Mouse (Mus musculus): ENCODE measurements around the gene Mapkapk3. TPM values are rescaled to one million over a fixed set of nuclear protein-coding genes. Genes with fewer than 3 reads are reported as not detected.
A peak's percentile ranks its signal among the peaks of the same experiment; 100 is the strongest.

Gene Mapkapk3
- total and polyA plus RNA-seq, 3 experiments: 29.9 to 39.8 (median 30.1) TPM

- dilution Hi-C loops (cut with MboI; ENCODE audit: extremely low pct_ligation_motif_present, extremely low pct_unique_long_range_greater_than_20kb, low sequenced_read_pairs) (no loop called here), in situ Hi-C loops (cut with MboI; ENCODE audit: low pct_ligation_motif_present, low pct_unique_long_range_greater_than_20kb, low sequenced_read_pairs) (loop anchor here (10.0 to 25.0 kb wide), 2 partner anchors 319 to 632 kb away; partner anchors contain the start of gene Grm2)
- H3K4me1 ChIP-seq (ENCODE audit: control insufficient read depth in 1 of 2, insufficient read depth in 2 of 2): peaks cover 22 to 31% of the 10 kb centered on the region in 2 experiments
- no peaks in the 10 kb centered on the region for H3K36me3 ChIP-seq (replicated peaks in 1 of 2; ENCODE audit: control insufficient read depth in 1 of 2, insufficient read depth in 1 of 2, low read length in 1 of 2)
- H3K27me3 ChIP-seq (replicated peaks): peaks cover 8% of the 10 kb centered on the region
- H3K9ac ChIP-seq (ENCODE audit: insufficient read depth, low read depth): no peak overlapping the region
- H3K79me2 ChIP-seq (replicated peaks; ENCODE audit: control insufficient read depth, extremely low read depth, insufficient read depth, poor library complexity, severe bottlenecking): peaks cover 5% of the 10 kb centered on the region
- no peaks in the 10 kb centered on the region for H3K9me3 ChIP-seq (replicated peaks; ENCODE audit: low read length)
- DNase-seq (ENCODE audit: extremely low read depth): peak; percentile 81
- TF ChIP-seq PAX5 (IDR thresholded peaks at IDR 0.05; ENCODE audit: low read length) (no peak), MEF2A (IDR thresholded peaks at IDR 0.05; ENCODE audit: borderline replicate concordance, low read depth, low read length) (no peak), CHD2 (IDR thresholded peaks at IDR 0.05; ENCODE audit: low read length) (no peak), NELFE (IDR thresholded peaks at IDR 0.05; ENCODE audit: low read depth, low read length) (peak; percentile 58; the same call in 1 of the 2 replicates), ZMIZ1 (IDR thresholded peaks at IDR 0.05; ENCODE audit: low read depth, low read length) (no peak), MAZ (IDR thresholded peaks at IDR 0.05; ENCODE audit: low read depth, low read length) (peak; percentile 76; the same call in 1 of the 2 replicates), ZNF384 (IDR thresholded peaks at IDR 0.05; ENCODE audit: low read depth, low read length) (no peak), TCF12 (IDR thresholded peaks at IDR 0.05; ENCODE audit: low read depth, low read length) (0 out of 2 replicates have a peak, but pooled peaks have one; percentile 12), JUN (IDR thresholded peaks at IDR 0.05; ENCODE audit: insufficient read depth, low read depth, low read length) (no peak), ELF1 (IDR thresholded peaks at IDR 0.05; ENCODE audit: low read depth, low read length) (peak; percentile 81), RAD21 (IDR thresholded peaks at IDR 0.05; ENCODE audit: low read depth, low read length) (peak; percentile 99), TBP (conservative IDR thresholded peaks at IDR 0.05; ENCODE audit: low read depth, low read length) (no peak), SMC3 (IDR thresholded peaks at IDR 0.05; ENCODE audit: low read depth, low read length) (peak; percentile 100), SIN3A (IDR thresholded peaks at IDR 0.05; ENCODE audit: low read length) (no peak), ZKSCAN1 (IDR thresholded peaks at IDR 0.05; ENCODE audit: borderline replicate concordance, low read depth, low read length) (no peak), POLR2AphosphoS2 (IDR thresholded peaks at IDR 0.05; ENCODE audit: low read depth, low read length) (no peak), CTCF (conservative IDR thresholded peaks at IDR 0.05 in 1 of 2, IDR thresholded peaks at IDR 0.05 in 1 of 2; ENCODE audit: low read depth in 2 of 2, low read length in 2 of 2) (peak; percentile 40 to 99), IRF4 (IDR thresholded peaks at IDR 0.05; ENCODE audit: low read depth, low read length) (peak; percentile 24; the same call in 1 of the 2 replicates), ZC3H11A (IDR thresholded peaks at IDR 0.05; ENCODE audit: low read depth, low read length) (peak; percentile 99), EP300 (IDR thresholded peaks at IDR 0.05; ENCODE audit: low read length) (no peak)
- no peak overlapping the region for H3K27ac ChIP-seq (ENCODE audit: insufficient read depth, low read depth)
- H3K4me2 ChIP-seq (ENCODE audit: insufficient read depth, low read depth, poor library complexity, severe bottlenecking): no peak overlapping the region
- H3K4me3 ChIP-seq (replicated peaks in 1 of 3; ENCODE audit: low read depth in 2 of 3, low read length in 2 of 3, poor library complexity in 1 of 3): no peak overlapping the region
Measured at GRCm38 (mm10) chr9:107294249-107294648, 4.6 kb upstream of the Mapkapk3 start.

GRCm38 (mm10) chr9:107290897-107291296, 1.2 kb upstream of the Mapkapk3 start:
- Histone ChIP-seq H3K4me3 (replicated peaks in 1 of 3; ENCODE audit: low read depth in 2 of 3, low read length in 2 of 3, poor library complexity in 1 of 3) (no peak overlapping the region), H3K36me3 (replicated peaks in 1 of 2; ENCODE audit: control insufficient read depth in 1 of 2, insufficient read depth in 1 of 2, low read length in 1 of 2) (peaks cover 6 to 19% of the 10 kb centered on the region in 2 experiments), H3K4me1 (ENCODE audit: control insufficient read depth in 1 of 2, insufficient read depth in 2 of 2) (peaks cover 11 to 46% of the 10 kb centered on the region in 2 experiments; a peak in 3 of 4 replicates), H3K79me2 (replicated peaks; ENCODE audit: control insufficient read depth, extremely low read depth, insufficient read depth, poor library complexity, severe bottlenecking) (no peaks in the 10 kb centered on the region), H3K9me3 (replicated peaks; ENCODE audit: low read length) (no peaks in the 10 kb centered on the region), H3K27ac (ENCODE audit: insufficient read depth, low read depth) (no peak overlapping the region), H3K9ac (ENCODE audit: insufficient read depth, low read depth) (no peak overlapping the region), H3K27me3 (replicated peaks) (peaks cover 8% of the 10 kb centered on the region), H3K4me2 (ENCODE audit: insufficient read depth, low read depth, poor library complexity, severe bottlenecking) (no peak overlapping the region)
- dilution Hi-C loops (cut with MboI; ENCODE audit: extremely low pct_ligation_motif_present, extremely low pct_unique_long_range_greater_than_20kb, low sequenced_read_pairs) (no loop called here), in situ Hi-C loops (cut with MboI; ENCODE audit: low pct_ligation_motif_present, low pct_unique_long_range_greater_than_20kb, low sequenced_read_pairs) (loop anchor here (10.0 to 25.0 kb wide), 2 partner anchors 316 to 629 kb away; partner anchors contain the start of gene Grm2)
- TF ChIP-seq MXI1 (IDR thresholded peaks at IDR 0.05; ENCODE audit: low read depth, low read length) (no peak; the same call in 1 of the 2 replicates), ZKSCAN1 (IDR thresholded peaks at IDR 0.05; ENCODE audit: borderline replicate concordance, low read depth, low read length) (no peak), ZC3H11A (IDR thresholded peaks at IDR 0.05; ENCODE audit: low read depth, low read length) (peak; percentile 66), USF2 (conservative IDR thresholded peaks at IDR 0.05; ENCODE audit: low read depth, low read length) (no peak), CTCF (conservative IDR thresholded peaks at IDR 0.05 in 1 of 2, IDR thresholded peaks at IDR 0.05 in 1 of 2; ENCODE audit: low read depth in 2 of 2, low read length in 2 of 2) (peak; percentile 93 to 98), NELFE (IDR thresholded peaks at IDR 0.05; ENCODE audit: low read depth, low read length) (peak; percentile 50), IRF4 (IDR thresholded peaks at IDR 0.05; ENCODE audit: low read depth, low read length) (peak; percentile 56; the same call in 1 of the 2 replicates), ZNF384 (IDR thresholded peaks at IDR 0.05; ENCODE audit: low read depth, low read length) (no peak), MAZ (IDR thresholded peaks at IDR 0.05; ENCODE audit: low read depth, low read length) (no peak), MEF2A (IDR thresholded peaks at IDR 0.05; ENCODE audit: borderline replicate concordance, low read depth, low read length) (peak; percentile 46; the same call in 1 of the 2 replicates), SMC3 (IDR thresholded peaks at IDR 0.05; ENCODE audit: low read depth, low read length) (peak; percentile 90), USF1 (IDR thresholded peaks at IDR 0.05; ENCODE audit: low read depth, low read length) (no peak), RAD21 (IDR thresholded peaks at IDR 0.05; ENCODE audit: low read depth, low read length) (peak; percentile 100), E2F4 (IDR thresholded peaks at IDR 0.05; ENCODE audit: insufficient replicate concordance, low read depth, low read length) (no peak)
- peak; percentile 72 for DNase-seq (ENCODE audit: extremely low read depth)
